Mouse (Mus musculus) brown adipose tissue, adult 24 weeks (tissue): ENCODE results near the gene Vwa8. TPM values are rescaled to one million over a fixed set of nuclear protein-coding genes. Genes with fewer than 3 reads are reported as not detected.

ENCODE experiments used
- H3K27ac ChIP-seq: fragments of 200-500 bp; replicated peaks from 2 replicates; pipeline ENCODE4 v1.5.1; 2012; ENCODE audit warnings: low read depth, mild to moderate bottlenecking, low read length
- H3K4me1 ChIP-seq: fragments of 200-500 bp; 2 replicates; pipeline ENCODE4 v1.6.1; 2012; ENCODE audit warnings: low read length, mixed read lengths; ENCODE audit not compliant: control insufficient read depth, insufficient read depth, insufficient read length
- H3K4me3 ChIP-seq: fragments of 200-500 bp; 2 replicates; pipeline ENCODE4 v1.5.1; 2012; ENCODE audit warnings: low read depth, mild to moderate bottlenecking, low read length, moderate library complexity; ENCODE audit not compliant: insufficient read depth
- polyA plus RNA-seq: library from polyadenylated mRNA; stranded (reverse); fragments of >200 nt; gene quantifications from 2 replicates; pipeline ENCODE4 v1.2.4, GENCODE M21; 2012; ENCODE audit not compliant: missing spikeins, insufficient read depth, insufficient read length

Vwa8 gene
- polyA plus RNA-seq, 1 experiment = 195 TPM

DNA sequence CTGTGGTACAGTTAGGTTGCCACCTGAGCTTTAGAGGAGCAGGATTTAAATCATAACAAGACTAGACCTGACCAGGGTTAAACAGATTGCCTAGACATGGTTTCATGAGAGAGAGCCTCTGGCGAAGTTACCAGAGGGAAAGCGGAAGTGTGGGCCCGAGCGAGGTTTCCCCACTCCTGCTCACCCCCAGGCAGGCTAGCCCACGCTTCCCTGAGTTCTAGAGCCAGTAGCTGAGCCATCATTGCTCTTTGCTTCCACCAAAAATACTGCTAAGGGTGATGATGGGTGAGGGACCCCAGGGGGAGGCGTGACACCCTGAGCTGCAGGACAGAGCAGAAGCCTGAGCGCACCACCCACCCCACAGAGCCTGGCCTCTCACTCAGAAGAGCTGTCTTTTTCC, 269.6 kb downstream of the Vwa8 start:
- no peak overlapping the region for H3K4me3 ChIP-seq
- peaks cover 13% of the 10 kb centered on the region for H3K4me1 ChIP-seq
- peak overlapping the region; percentile 50; the same call in 1 of the 2 replicates for H3K27ac ChIP-seq

DNA sequence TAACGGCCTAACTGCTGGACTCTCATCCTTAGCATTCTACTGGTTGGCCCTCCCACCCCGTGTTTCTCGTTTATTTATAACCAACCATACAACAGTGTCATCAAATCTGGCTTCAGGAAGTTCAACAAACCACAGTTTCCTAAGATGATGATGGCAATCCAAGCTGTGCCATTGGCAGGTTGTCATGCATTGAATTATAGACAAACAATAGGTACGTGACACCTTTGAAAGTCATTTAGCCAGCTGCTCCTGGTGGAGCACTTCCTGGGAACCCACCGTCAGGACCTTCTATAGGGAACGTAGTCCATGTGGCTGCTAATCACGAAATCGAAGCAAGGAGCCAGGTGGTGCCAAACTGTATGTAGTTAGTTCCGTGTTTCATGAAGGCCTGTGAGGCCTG, 270.5 kb downstream of the Vwa8 start:
- H3K4me1 ChIP-seq = peaks cover 13% of the 10 kb centered on the region
- no peak overlapping the region for H3K4me3 ChIP-seq
- peak overlapping the region; percentile 91 for H3K27ac ChIP-seq

- Histone ChIP-seq H3K4me1 (peaks cover 19% of the 10 kb centered on the region), H3K4me3 (no peak overlapping the region), H3K27ac (no peak overlapping the region)
Measured at GRCm38 (mm10) chr14:79120681-79121080, 271.8 kb downstream of the Vwa8 start.

DNA sequence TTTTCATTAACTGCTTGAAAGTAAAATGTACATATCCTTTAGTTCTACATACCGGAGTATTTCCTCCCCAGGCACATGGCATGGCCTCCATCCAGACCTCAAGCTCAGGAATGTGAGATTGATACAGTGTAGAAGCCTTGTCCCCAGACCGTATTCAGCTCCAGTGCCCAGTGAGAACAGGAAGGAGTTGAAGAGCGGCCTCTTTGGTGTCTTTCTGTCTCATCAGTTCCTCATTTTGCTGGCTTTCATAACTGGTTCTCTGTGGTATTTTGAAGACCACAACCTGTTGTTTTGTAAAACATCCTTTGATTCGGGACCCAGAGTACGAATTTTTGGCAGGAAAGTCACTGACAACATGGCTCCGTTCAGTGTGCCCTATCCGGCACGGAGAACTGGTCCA, 274.6 kb downstream of the Vwa8 start:
- Histone ChIP-seq H3K4me3 (no peak overlapping the region), H3K27ac (no peak overlapping the region), H3K4me1 (peaks cover 21% of the 10 kb centered on the region)

GRCm38 (mm10) chr14:79124643-79125042, 275.8 kb downstream of the Vwa8 start:
- 0 out of 2 replicates have a peak overlapping the region, but pooled peaks have one; percentile 32 for H3K27ac ChIP-seq
- H3K4me1 ChIP-seq = peaks cover 17% of the 10 kb centered on the region; the same call in 1 of the 2 replicates
- no peak overlapping the region for H3K4me3 ChIP-seq

GRCm38 (mm10) chr14:79126176-79126575, 277.3 kb downstream of the Vwa8 start:
- H3K4me3 ChIP-seq = no peak overlapping the region
- peaks cover 10% of the 10 kb centered on the region; the same call in 1 of the 2 replicates for H3K4me1 ChIP-seq
- H3K27ac ChIP-seq = peak overlapping the region; percentile 45; the same call in 1 of the 2 replicates

- no peak overlapping the region for H3K27ac ChIP-seq
- H3K4me3 ChIP-seq = no peak overlapping the region
- peaks cover 8% of the 10 kb centered on the region for H3K4me1 ChIP-seq
Measured at GRCm38 (mm10) chr14:79134891-79135334, 286.1 kb downstream of the Vwa8 start.

DNA sequence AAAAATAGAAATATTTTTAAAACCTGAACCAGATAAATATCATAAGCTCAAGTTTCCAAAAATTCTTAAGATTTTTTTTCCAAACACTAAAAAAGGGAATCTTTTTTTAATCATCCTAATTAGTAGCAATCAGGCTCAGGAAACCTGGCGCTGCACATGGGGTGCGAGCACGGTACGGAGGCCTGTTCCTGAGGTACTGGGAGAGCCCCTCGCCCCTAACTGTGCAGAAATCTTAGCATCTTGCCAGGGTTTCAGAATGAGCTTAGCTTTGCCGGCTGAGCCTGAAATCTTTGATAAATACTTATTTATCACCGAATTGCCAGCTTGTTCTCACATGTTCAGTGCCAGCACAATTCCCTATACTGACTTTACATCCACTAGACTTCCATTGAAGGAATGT, 286.6 kb downstream of the Vwa8 start:
- no peak overlapping the region for H3K27ac ChIP-seq
- H3K4me1 ChIP-seq = peaks cover 8% of the 10 kb centered on the region
- no peak overlapping the region for H3K4me3 ChIP-seq

DNA sequence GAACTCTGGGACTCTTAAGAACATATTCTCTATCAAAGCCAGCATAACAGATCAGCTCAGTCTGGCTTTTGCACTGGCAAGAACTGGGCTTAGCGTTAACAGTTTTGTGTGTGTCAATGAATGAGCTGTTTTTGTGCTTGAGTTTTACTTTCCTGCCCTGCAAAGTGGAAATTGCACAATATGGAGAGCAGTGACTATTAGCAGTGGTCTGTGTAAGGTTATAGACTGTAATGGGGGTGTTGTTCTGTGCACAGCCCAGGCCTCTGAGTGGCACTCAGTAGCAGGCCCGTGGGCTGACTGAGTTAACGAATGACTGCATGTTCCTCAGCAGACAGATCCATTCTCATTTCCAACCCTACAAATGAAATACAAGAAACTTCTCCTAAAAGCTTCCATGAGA, 287.7 kb downstream of the Vwa8 start:
- Histone ChIP-seq H3K27ac (no peak overlapping the region), H3K4me1 (peaks cover 16% of the 10 kb centered on the region), H3K4me3 (no peak overlapping the region)

DNA sequence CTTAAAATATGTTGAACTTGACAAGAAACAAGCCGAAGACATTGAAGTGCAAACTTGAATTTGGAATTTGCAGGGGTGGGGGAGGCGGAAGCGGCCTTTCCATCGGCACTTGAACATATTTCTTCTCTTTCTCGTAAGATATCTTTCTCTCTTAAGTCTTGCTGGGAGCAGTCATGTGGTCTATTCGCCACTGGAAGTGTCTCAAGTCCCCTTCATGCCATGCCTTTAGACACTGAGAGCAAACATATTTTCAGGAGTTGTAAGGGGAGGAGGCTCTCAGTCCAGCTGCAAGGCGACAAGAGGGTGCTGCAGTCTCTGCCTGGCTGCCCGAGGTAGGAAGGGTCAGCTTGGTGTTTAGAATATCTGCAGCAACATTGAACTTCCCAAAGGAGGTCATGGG, 288.2 kb downstream of the Vwa8 start:
- H3K4me3 ChIP-seq = no peak overlapping the region
- H3K27ac ChIP-seq = no peak overlapping the region; the same call in 1 of the 2 replicates

GRCm38 (mm10) chr14:79139096-79139651, 290.3 kb downstream of the Vwa8 start:
- Histone ChIP-seq H3K4me1 (peaks cover 19% of the 10 kb centered on the region), H3K4me3 (no peak overlapping the region), H3K27ac (peak overlapping the region; percentile 94)

More for the DNA sequence above, 288.2 kb downstream of the Vwa8 start:
- peaks cover 17% of the 10 kb centered on the region for H3K4me1 ChIP-seq

DNA sequence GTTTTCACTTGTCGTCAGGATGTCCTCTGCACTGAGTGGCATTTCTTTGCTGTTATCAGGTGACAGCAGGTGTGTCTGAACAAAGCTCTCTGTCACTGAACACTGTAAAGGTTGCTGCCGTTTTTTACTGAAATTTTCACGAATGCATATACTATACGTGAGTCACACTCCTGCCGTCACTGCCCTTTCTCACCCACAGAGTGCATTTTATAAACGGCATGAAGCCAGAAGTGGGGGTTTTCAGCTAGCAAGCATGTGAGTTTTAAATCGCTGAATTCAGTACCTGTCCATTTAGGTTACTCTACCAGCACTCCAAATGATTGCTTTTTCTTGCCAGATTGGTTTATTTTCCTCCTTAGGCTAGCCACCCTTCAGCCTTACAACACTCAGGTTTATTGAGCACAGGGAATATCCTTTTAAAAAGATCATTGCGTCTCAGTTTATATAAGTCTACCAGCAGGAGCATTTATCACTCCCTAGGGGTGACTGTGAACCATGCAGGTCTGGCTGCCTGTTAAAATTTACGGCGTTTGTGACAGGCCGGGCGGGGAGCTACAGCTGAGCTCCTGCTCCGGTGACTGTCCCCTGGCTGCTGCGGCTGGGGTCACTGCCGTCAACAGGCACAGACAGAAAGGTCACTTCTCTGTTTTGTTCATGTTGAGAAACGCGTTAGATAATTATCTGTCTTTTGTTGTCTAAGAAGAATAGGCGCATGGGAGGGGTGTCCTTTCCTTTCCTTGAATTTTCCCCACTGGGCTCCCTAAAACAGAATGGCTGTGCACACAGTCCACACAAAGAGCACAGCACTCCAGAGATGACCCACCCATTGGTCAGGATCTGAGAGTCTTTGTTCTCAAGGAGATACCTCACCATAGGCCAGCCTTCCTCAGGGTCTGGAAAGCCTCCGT, 291.3 kb downstream of the Vwa8 start:
- Histone ChIP-seq H3K4me1 (peaks cover 19% of the 10 kb centered on the region), H3K4me3 (no peak overlapping the region), H3K27ac (peak overlapping the region; percentile 94)

DNA sequence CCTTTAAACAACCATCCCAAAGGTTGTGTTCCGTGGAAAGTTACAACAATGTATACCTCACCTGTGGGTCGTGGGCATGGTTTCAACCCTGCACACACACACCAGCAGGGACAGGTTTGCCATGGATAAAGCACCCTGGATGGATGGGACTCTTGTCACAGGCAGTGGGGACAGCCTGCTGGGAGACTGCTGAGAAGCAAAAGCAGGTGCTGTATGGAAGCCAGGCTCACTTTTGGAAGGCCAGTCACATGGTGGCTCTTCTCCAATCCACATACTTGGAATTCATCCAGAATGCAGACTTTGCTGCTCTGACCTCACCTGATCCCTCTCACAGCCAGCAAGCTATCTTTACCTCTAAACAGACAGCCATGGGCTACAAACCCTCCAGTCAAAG, 292.0 kb downstream of the Vwa8 start:
- peak overlapping the region; percentile 36; the same call in 1 of the 2 replicates for H3K4me3 ChIP-seq
- H3K27ac ChIP-seq = peak overlapping the region; percentile 94
- H3K4me1 ChIP-seq = peaks cover 19% of the 10 kb centered on the region

DNA sequence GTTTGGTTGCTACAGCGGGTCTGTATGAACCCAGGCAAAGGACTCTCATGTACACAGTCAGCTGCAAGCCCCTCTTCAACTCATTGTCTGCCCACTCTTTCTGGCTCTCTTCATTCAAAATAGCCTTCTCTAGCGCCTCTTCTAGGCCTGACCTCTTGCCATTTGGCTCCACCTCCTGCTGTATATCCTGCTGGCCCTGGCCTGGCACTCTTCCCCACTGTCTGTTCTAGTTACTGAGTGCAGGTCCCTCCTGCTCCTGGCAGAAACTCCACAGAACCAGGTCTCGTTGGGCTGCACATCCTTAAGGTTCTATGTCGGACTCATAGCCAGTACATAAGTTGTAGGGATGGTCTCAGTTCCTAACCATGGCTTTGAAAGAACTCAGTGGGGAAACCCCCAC, 293.5 kb downstream of the Vwa8 start:
- peaks cover 17% of the 10 kb centered on the region for H3K4me1 ChIP-seq
- H3K4me3 ChIP-seq = peak overlapping the region; percentile 13
- peak overlapping the region; percentile 59 for H3K27ac ChIP-seq

- Histone ChIP-seq H3K27ac (0 out of 2 replicates have a peak overlapping the region, but pooled peaks have one; percentile 16), H3K4me3 (no peak overlapping the region), H3K4me1 (peaks cover 17% of the 10 kb centered on the region)
Measured at GRCm38 (mm10) chr14:79143696-79144095, 294.8 kb downstream of the Vwa8 start.
